Mouse (Mus musculus): ENCODE measurements around the gene Slc25a33.

Slc25a33 gene

GRCm38 (mm10) chr4:149725661-149726350 lies 48.3 kb downstream of the Slc25a33 start:
- no peak for DNase-seq (ENCODE audit: low spot score)

GRCm38 (mm10) chr4:149724916-149725470 lies 49.1 kb downstream of the Slc25a33 start:
- DNase-seq (ENCODE audit: low spot score): no peak

- DNase-seq (ENCODE audit: low spot score): no peak
Measured at GRCm38 (mm10) chr4:149723855-149724731, 50.0 kb downstream of the Slc25a33 start.

GRCm38 (mm10) chr4:149723021-149723390 lies 51.1 kb downstream of the Slc25a33 start:
- no peak for DNase-seq (ENCODE audit: low spot score)

GRCm38 (mm10) chr4:149722104-149723020 lies 51.7 kb downstream of the Slc25a33 start:
- DNase-seq (ENCODE audit: low spot score): no peak

GRCm38 (mm10) chr4:149721163-149721562 lies 52.9 kb downstream of the Slc25a33 start:
- DNase-seq (ENCODE audit: low spot score): no peak

GRCm38 (mm10) chr4:149719686-149720085 lies 54.4 kb downstream of the Slc25a33 start:
- DNase-seq (ENCODE audit: low spot score): no peak

- no peak for DNase-seq (ENCODE audit: low spot score)
Measured at GRCm38 (mm10) chr4:149714542-149714941, 59.5 kb downstream of the Slc25a33 start.

- no peak for DNase-seq (ENCODE audit: low spot score)
Measured at GRCm38 (mm10) chr4:149711955-149712354, 62.1 kb downstream of the Slc25a33 start.

- DNase-seq (ENCODE audit: low spot score): no peak
Measured at GRCm38 (mm10) chr4:149711485-149711884, 62.6 kb downstream of the Slc25a33 start.

GRCm38 (mm10) chr4:149710510-149710909 lies 63.6 kb downstream of the Slc25a33 start:
- DNase-seq (ENCODE audit: low spot score): peak; percentile 44

GRCm38 (mm10) chr4:149705941-149706340 lies 68.1 kb downstream of the Slc25a33 start:
- no peak for DNase-seq (ENCODE audit: low spot score)

GRCm38 (mm10) chr4:149705298-149705697 lies 68.8 kb downstream of the Slc25a33 start:
- DNase-seq (ENCODE audit: low spot score): no peak

- DNase-seq (ENCODE audit: low spot score): no peak
Measured at GRCm38 (mm10) chr4:149702210-149702979, 71.7 kb downstream of the Slc25a33 start, which contains the start of gene Pik3cd. TSS of gene Pik3cd (minus strand) at chr4:149702571.

- DNase-seq (ENCODE audit: low spot score): peak; percentile 61
Measured at GRCm38 (mm10) chr4:149701426-149702209, 72.5 kb downstream of the Slc25a33 start.

- DNase-seq (ENCODE audit: low spot score): no peak
Measured at GRCm38 (mm10) chr4:149699953-149700352, 74.1 kb downstream of the Slc25a33 start.

- peak; percentile 51 for DNase-seq (ENCODE audit: low spot score)
Measured at GRCm38 (mm10) chr4:149698197-149698821, 75.8 kb downstream of the Slc25a33 start.

GRCm38 (mm10) chr4:149697506-149698196 lies 76.4 kb downstream of the Slc25a33 start:
- DNase-seq (ENCODE audit: low spot score): no peak
